Mouse (Mus musculus) megakaryocyte, adult 5-6 weeks (primary cell): ENCODE data around the gene Gm10322. TPM values are rescaled to one million over a fixed set of nuclear protein-coding genes. Genes with fewer than 3 reads are reported as not detected.

Experiments
- ATAC-seq: 2 replicates; pipeline ENCODE4 v1.8.0; 2016; ENCODE audit warnings: mild to moderate bottlenecking, inconsistent platforms; ENCODE audit not compliant: poor library complexity, severe bottlenecking
- total RNA-seq, 2 experiments: library from RNA; stranded (forward) in 1 of 2; stranded (reverse) in 1 of 2; fragments of 153-499, 151-499 nt in 1 of 2; fragments of 221-1000, 200-1000 nt in 1 of 2; gene quantifications; 2 replicates each; pipeline versions ENCODE4 v1.2.3 to v1.2.4; 2015 to 2017

The Gm10322 gene
- total RNA-seq, 2 experiments from 2014 or later = not detected

DNA sequence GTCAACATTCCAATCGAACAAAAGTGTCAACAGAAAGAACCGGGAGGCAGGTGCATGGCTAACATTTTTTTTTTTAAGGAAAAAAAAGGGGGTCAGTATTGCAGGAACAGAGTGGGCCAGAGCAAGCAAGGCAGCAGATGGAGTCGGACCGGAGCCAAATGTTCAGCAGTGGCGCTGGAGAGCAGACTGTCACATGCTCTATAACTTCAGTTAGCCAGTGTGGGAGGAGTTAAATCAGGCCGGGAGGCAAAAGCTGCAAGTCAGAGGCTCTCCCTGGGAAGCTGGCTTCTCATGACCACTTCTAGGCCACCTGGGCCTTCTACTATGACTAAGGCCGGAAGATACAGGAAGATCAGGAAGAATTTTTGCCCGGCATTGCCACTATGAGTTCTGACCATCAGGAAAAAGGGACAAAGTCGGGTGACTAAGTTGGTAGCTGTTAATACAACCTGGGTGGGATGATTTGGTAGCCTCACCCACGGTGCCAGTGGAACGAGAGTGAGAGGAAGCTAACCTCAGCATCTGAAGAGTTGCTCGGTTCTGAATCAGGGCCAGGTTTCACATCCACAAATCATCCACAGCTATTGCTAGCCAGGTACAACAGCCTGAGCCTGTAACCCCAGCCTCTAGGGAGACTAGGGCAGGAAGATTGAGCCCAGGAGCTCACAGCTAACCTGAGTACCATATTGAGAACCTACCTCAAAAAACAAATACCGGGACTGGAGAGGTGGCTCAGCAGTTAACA, 21.9 kb upstream of the Gm10322 start:
- ATAC-seq = no peak

GRCm38 (mm10) chr10:59600516-59600915, 15.3 kb upstream of the Gm10322 start:
- ATAC-seq = no peak

- ATAC-seq = no peak
Observed at GRCm38 (mm10) chr10:59602043-59602442, 13.8 kb upstream of the Gm10322 start.

DNA sequence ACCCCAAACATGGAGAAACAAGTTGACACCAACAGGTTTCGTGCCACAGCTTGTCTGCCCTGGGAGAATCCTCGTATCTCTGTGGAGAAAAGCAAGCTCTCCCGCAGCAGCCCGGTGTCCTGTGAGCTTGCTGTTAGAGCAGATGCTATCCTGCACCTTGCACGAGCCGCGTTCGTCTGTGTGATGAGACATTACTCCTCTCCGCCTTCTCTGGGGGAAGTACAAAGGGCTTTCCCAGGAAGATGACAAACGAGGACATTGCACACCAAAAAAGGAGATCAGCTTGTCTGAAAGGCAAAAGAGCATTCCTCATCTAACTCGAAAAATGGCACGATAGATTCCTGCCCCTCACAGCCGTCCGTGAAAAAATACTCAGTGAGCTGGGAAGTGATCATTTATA, 13.0 kb upstream of the Gm10322 start:
- ATAC-seq = no peak

GRCm38 (mm10) chr10:59603843-59604242, 12.0 kb upstream of the Gm10322 start:
- no peak for ATAC-seq

DNA sequence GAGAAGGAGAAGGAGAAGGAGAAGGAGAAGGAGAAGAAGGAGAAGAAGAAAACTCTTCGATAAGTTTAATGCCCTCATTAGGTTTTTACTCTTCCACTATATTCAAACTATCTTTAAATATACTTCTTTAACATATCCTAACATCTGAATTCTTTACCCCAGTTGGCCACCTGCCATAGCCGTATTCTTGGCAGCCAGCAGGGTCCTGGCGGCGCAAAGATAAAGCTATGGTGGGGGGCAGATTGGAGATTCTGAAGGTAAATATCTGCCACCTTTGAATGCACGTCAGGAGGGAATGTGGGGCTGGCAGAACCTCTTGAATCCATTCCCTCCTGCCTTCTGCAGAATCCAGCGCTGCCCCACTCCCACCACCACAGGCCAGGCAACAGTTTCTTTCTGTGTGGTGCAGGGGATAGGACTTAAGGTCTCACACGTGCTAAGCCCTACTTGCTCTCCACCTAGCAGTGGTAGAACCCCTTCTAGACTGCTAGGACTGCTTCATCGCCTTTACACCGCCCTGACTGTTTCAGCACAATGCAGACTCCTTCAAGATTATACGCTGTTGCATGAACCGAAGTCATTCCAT, 10.9 kb upstream of the Gm10322 start:
- no peak for ATAC-seq

- peak; percentile 12 for ATAC-seq
Observed at GRCm38 (mm10) chr10:59613276-59613675, 2.6 kb upstream of the Gm10322 start.

DNA sequence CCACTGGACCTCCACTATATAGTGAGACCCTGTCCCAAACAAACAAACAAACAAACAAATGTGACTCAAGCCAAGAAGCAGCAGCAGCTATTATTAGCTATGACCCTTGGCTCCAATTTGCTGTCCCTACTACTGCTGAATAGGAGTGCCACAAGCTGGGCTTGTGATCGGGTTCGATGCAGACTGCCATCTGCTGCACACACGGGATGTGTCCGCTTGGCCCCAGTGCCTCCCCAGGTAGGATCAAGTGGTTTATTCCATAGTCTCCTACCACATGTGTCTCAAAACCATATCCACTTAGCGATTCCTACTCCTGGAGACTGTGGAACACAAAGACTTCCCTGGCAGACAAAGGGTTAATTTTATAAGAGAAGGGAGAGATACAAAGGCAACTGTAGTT, 1.7 kb upstream of the Gm10322 start:
- ATAC-seq = no peak

DNA sequence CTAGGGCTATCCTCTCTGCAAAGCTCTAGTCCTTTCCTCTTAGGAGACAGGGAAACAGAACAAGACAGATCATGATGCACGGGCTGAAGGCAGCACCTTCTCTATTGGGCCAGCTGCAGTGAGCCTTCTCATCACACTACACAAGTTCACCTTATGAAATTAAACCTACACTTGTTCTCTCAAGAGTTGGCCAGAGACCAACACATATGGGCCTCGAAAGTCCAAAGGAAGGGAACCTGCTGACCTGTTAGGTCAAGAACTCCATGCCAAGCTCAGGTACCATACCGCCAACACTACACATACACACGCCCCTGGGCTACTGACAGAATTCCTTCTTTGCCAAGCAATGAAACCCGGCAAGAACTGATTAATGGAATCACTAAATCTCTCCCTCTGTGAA, 452 bp upstream of the Gm10322 start:
- no peak for ATAC-seq

DNA sequence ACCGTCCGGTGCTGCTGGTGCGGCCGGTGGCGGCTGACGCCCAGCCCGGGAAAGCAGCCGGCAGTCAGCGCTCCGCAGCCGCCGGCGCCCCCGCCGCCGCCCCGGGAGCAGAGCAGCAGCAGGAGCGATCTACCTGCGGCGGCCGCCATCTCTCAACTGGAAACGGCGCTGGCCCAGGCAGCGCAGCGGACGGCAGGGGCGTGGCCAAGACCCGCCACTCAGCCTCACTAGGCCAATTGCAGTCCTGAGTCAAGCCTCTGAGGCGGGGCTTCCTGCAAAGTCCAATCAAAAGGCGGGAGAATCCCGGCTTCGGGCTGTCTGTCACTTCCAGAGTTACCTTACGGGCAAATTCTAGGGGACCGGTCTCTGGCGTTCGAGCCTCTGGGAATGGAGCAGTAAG, 659 bp downstream of the Gm10322 start, which contains the start of gene Mcu:
Gene Mcu, minus strand, starts transcription at position 171 of the 400 bp plus-strand sequence.
- ATAC-seq = peak; percentile 92

- ATAC-seq = no peak
Observed at GRCm38 (mm10) chr10:59617776-59618175, 1.9 kb downstream of the Gm10322 start.

DNA sequence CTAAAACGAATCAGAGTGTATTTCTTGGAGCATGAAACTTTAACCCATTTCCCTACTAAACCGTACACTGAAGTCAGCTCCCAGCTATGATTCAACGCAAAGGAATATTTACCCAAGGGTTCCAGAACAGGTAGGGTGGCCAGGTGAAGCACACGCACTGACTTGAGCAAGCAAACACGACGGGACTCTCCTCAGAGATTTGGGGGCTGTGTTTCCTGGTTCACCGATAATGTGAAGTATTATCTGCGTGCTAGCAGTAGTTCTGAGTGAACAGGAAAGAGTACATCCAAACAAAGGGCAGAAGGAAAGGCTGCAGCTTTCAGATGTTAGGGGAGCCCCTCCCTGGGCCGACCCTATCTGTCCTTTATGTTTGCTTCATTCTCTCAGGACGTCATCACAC, 5.5 kb downstream of the Gm10322 start:
- ATAC-seq = no peak

DNA sequence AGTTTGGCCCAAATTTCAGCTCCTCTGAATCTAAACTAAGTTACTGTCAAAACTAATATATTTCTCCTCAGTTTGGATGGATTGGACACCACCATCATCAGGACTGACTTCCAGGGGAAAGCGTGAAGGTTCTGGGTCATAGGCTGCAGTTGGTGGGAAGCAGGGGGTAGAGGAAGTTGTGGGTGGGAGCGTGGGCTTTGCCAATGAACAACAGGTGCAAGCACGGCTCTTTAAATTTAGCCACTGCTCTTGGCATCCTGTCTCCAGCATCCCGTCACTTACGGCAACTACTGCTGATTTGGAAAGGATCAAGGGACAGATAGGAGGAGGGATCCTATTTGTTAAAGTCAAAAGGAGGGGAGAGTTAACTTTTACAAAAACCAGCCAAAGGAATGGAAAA, 7.6 kb downstream of the Gm10322 start:
- no peak for ATAC-seq

- ATAC-seq = no peak
Observed at GRCm38 (mm10) chr10:59628641-59629505, 13.0 kb downstream of the Gm10322 start.

GRCm38 (mm10) chr10:59629506-59629782, 13.6 kb downstream of the Gm10322 start:
- no peak for ATAC-seq

DNA sequence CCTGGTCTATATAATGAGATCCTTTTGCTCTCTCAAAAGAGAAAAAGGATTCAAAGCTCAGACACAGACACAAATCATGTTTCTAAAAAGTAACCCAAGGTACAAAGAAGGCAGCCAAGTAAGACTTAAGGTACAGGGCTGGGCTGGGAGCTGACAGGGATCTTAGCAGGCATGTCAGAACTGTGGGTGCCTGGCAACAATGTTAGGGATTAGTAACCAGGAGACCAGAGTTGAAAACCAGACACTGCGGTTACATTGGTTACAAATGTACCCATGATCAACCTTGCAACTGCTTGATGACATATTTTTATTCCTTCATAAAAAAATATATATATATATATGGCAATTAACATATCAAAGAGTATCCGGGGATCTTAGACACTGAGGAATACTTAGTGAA, 20.2 kb downstream of the Gm10322 start:
- no peak for ATAC-seq

DNA sequence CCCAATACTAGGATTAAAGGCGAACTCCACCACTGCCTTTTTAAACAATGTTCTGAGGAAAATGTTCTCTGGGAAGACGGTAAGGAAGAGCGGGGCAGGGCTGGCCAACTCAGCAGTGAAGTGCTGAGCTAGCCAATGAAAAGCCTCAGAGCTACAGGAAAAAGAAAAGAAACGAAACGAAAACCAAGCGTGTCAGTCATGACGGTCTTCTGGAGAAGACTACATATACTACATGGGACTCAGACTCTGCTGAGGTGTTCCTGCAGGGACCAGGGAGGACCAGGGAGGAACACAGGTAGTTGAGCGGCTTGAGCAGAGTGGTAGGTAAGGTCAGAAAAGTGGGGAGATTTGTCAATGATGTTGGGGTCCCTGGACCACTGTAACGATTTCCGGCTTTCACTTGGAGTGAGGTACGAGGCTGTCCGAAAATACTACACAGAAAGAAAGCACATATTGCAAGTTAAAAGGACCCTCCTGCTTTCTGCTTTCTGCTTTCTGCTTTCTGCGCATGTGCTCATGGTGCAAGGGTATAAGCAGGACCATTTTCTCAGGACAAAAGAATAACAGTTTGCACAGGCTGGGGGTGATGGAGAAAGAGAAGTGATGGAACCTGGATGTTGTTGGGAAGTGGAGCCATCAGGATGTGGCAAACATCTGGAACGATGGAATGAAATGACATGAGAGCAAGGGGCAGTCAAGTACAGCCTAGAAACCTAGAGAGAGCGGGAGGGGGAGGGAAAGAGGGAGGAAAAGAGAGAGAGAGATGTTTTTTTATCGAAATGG, 21.1 kb downstream of the Gm10322 start:
- ATAC-seq = peak; percentile 84

GRCm38 (mm10) chr10:59637596-59638124, 21.8 kb downstream of the Gm10322 start:
- no peak for ATAC-seq

DNA sequence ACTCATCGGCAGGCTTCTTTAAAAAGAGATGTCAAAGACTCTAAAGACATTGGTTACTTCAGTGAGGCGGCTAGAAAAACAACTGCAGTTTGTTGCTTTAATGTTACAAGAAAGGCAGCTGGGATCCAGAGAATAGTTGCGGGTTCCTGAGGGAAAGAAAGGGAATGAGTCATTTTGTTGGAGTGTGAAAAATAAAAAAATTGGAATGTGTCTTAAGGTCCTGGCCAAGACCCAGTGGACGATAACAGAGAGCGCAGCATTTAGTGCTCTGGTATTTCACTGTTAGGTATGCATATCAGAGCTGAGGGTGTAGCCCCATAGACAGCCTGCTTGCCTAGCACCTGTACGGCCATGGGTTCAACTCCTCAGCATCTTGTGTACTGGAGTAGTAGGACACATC, 22.7 kb downstream of the Gm10322 start:
- ATAC-seq = no peak

DNA sequence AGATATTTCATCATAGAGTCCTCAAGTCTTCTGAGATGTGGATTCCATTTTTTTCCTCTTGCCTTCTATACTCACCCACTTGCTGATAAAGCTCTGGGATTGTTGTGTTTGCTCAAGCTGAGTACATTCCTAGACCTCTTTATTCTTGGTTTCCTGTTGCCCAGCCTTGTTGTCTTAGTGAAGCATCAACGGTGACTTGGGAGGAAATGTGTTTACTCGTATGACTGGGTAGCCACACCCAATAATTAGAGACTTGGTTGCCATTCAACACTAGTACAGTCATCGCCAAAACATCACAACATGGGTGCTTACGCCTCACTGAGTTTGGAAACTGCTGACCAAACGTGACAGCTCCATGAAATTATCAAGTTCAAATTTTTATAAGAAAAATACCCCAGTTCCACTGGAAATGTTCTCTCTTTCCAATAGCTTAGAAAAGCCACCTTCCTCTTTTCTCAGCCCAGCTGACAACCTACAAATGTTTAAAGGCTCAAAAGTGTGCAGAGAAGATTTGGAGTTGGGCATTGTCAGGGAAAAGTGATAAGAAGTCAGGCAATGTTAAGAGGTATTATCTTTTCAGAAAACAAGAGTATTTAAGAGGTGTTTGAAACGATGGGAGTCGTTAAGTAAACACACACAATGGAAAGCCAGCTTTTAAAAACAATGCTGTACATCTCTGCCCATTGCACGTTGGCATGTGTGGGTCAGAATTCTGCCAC, 27.0 kb downstream of the Gm10322 start:
- no peak for ATAC-seq
